Mouse (Mus musculus) cerebellum, adult 8-10 months (tissue): Measurements from ENCODE around the gene Serbp1.
A peak's percentile ranks its signal among the peaks of the same experiment; 100 is the strongest.
"Not testable (repeated sequence)": the region's sequence is repeated elsewhere in the genome, so short reads cannot be mapped to it uniquely, and the experiment has no call there.

Source experiments
- DNase-seq: peaks from one replicate; pipeline ENCODE4 v3.0.0; 2022

Gene Serbp1

DNA sequence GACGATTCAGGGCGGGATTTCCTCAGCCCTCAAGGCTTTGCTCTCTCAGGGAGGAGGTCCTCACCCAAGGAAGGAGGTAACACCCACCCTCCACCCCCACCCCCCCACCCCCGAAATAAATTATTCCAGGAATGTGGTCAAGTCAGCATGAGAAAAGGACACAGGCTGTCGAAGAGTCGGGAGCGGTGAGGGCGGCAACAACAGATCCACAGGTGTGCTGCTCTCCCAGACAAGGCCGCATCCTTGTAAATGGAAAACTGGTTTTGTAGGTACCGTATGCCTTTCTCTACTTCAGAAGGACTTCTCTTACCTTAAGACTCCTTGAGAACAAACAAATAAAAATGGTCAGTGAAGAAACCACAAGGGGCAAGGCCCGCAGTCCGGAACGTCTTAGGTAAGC, at the start of gene Serbp1:
Gene Serbp1, plus strand, starts transcription at position 200 of the 400 bp plus-strand sequence.
- no peak for DNase-seq

GRCm38 (mm10) chr6:67193591-67193990, 44.4 kb upstream of the Serbp1 start:
- no peak for DNase-seq

- DNase-seq: no peak
Measured at GRCm38 (mm10) chr6:67194606-67195005, 43.4 kb upstream of the Serbp1 start.

DNA sequence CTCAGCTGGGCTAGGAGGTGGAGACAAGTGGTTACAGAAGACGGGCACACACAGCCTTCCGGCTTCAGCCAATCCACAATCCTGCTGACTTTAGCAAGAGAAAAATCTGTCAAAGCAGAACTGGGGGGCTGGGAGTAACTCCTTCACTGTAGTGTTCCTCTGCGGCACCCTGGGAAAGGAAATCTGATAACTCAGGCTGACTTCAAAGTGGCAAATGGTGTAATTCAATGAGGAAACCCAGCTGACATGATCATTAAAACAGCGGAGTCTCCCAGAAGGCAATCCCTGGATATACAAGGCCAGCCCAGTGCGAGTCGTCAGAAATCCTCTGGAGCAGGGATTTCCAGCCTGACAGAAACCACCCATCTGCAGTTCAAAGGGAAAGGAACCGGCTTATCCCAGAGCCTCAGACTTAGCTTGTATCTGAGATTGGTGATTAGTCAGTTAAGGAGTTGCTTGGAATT, 42.8 kb upstream of the Serbp1 start:
- DNase-seq: no peak

- DNase-seq: no peak
Measured at GRCm38 (mm10) chr6:67196821-67197220, 41.2 kb upstream of the Serbp1 start.

DNA sequence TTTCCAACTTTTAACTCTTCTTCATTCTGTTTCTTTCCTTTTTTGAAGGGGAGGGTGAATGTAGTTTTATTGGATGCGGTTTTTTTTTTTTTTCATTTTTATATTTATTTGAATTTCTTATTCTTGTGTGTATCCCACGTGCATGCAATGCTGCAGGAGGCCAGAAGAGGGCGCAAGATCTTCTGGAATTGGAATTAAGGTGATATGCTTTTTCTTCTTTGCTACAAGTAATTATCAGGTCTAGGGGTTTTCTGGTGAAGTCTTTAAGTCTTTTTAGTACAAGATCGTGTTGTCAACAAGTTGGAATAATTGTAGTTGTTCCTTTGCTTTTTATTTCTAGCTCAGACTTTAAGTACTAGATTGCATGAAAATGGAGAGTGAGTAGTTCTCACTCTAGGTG, 39.9 kb upstream of the Serbp1 start:
- DNase-seq: no peak

DNA sequence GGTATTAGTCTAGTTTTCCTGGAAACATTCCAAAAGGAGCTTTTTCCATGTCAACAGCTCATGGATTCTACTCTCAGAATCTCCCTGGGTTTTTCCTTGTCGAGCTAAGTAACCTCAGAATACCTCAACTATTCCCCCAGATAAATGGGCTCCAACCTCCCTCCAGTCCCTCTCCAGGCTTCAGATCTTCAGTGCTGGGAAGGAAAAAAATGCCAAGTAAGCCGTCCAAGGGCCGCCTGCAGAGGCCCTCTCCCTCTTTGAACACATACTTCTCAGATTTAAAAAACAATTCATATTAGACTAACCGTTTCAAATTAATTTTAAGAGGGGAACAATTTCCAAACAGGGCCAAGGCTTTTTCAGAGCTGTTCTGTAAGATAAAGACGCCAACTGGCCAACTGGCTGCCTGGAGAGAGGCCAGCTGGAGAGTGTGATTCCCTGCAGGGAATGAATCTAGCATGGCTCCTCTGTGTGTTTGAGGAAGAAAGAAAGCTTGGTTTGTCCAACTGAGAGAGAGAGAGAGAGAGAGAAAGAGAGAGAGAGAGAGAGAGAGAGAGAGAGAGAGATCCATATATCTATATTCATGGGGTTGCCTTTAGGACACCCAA, 37.2 kb upstream of the Serbp1 start:
- peak; percentile 41 for DNase-seq

GRCm38 (mm10) chr6:67205081-67206037, 32.6 kb upstream of the Serbp1 start:
- no peak for DNase-seq

- no peak for DNase-seq
Measured at GRCm38 (mm10) chr6:67212362-67212761, 25.6 kb upstream of the Serbp1 start.

GRCm38 (mm10) chr6:67213429-67214098, 24.4 kb upstream of the Serbp1 start:
- no peak for DNase-seq

DNA sequence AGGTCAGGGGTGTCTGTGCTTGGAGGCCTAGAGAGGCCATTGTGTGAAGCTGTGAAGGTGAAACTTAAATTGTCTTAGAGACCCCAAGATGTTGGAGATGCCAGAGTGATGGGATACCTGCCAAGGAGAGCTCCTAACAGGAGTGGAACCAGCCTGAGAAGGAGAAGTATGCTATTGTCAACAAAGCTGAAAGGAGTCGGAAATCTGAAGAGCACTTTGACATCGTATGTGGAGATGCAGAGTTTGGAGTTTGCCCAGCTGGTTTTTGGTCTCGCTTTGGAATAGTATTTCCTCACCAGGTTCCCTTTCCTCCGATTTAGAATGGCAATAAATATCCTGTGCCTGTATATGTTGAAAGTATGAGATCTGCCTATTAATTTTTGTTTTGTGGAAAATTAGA, 20.6 kb upstream of the Serbp1 start:
- no peak for DNase-seq

GRCm38 (mm10) chr6:67217846-67218245, 20.1 kb upstream of the Serbp1 start:
- DNase-seq: no peak

DNA sequence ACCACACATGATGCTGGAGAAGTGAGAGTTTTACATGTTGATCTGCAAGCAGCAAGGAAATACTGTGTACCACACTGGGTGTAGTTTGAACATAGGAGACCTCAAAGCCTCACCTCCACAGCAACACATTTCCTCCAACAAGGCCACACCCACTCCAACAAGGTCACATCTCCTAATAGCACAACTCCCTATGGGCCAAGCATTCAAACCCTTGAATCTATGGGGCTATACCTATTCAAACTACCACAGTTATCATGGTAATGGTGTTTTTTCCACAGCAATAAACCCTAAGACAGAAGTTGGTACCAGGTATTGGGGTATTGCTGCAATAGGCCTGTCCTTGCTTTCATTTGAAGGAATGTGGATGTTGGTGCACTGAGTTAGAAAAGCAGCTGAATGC, 19.4 kb upstream of the Serbp1 start:
- no peak for DNase-seq

- not testable (repeated sequence) for DNase-seq
Measured at GRCm38 (mm10) chr6:67219931-67220330, 18.0 kb upstream of the Serbp1 start.

GRCm38 (mm10) chr6:67220731-67221130, 17.2 kb upstream of the Serbp1 start:
- DNase-seq: no peak

GRCm38 (mm10) chr6:67223082-67223481, 14.9 kb upstream of the Serbp1 start:
- DNase-seq: no peak

- no peak for DNase-seq
Measured at GRCm38 (mm10) chr6:67223499-67223898, 14.5 kb upstream of the Serbp1 start.

- DNase-seq: no peak
Measured at GRCm38 (mm10) chr6:67226286-67226685, 11.7 kb upstream of the Serbp1 start.

DNA sequence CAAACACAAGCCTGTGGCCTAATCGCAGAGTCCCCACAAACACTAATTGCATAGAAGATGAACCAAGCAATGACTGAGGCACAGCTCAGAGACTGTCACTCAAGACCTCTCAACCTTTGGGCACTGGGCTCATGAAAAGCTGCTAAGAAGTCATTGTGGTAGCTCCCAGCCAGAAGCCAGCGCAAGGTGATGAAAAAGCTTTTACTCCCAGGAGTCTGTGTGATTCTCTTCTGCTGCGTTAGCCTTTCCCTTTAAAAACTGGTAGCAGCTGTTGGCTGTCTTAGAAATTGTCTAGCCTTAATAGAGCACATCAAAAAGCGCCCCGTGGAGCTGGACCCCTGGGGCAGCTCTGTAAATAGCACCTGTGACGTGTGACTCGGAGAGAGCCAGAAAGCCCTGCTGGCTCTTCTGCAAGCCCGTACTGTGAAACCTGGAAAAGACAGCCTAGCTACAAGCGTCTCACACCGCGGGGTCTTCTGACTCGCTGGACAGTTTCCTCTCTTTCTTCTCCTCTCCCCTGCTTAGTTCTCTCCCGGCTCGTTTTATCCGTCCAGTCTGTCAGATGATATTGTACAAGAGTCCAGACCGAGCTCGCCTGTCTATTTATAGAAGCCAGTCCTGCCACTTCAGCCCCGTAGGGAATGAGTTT, 9.4 kb upstream of the Serbp1 start:
- DNase-seq: peak; percentile 35

- DNase-seq: no peak
Measured at GRCm38 (mm10) chr6:67229521-67229920, 8.5 kb upstream of the Serbp1 start.

- no peak for DNase-seq
Measured at GRCm38 (mm10) chr6:67229922-67230518, 8.0 kb upstream of the Serbp1 start.

- DNase-seq: no peak
Measured at GRCm38 (mm10) chr6:67230950-67231349, 7.0 kb upstream of the Serbp1 start.

DNA sequence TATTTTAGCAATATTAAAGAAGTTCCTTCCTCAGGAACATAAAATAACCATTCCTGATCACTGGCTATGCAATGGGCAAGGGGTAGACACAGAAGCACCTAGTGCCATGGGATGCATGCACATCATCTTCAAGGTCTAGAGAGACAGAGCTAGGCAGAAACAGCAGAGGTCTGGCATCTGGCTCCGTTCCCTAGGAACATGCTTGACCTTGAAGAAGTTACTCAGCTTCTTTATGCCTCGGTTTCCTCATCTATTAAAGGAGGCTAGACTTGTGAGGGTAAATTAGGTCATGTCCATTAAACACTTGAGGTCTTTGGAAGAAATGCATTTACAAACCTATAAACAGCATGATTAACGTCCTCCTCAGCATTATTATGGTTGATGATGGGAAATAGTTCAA, 2.3 kb upstream of the Serbp1 start:
- DNase-seq: no peak
